Mouse (Mus musculus) heart, adult 2 months (tissue): ENCODE results near the gene Odf3l1.

Experiments used
- CTCF ChIP-seq: fragments of 200-600 bp; IDR thresholded peaks from 2 replicates; pipeline ENCODE4 v1.8.1; 2022; ENCODE audit warnings: antibody characterized with exemption, mild to moderate bottlenecking, moderate library complexity
- EP300 ChIP-seq: fragments of 200-500 bp; IDR thresholded peaks from 2 replicates; pipeline ENCODE4 v1.6.1; 2011; ENCODE audit warnings: low read depth, low read length, control low read depth; ENCODE audit not compliant: insufficient read depth

DNA sequence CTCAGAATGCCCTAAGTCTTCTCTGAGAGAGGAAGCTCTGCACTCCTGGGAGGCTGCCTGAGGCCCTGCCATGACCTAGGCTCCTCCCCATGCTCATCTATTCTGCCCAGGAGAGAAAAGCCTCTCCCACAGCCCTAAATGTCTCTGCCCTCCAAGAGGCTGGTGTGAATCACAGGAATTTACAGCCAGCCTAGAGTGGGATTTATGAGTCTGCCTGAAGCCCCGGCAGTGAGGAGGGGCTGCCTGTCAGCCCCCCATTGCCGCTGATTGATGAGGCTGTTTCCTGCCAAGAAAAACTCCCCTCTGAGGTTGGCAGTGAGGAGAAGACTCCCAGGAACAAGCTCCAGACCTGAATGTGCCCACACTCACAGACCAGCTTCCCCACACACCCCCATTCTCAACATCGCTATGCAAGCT, 22.2 kb downstream of the Odf3l1 start:
- no peak for TF ChIP-seq CTCF
- TF ChIP-seq EP300: no peak
